ENCODE assay signal across 23 mouse cellular contexts in the genomic region with DNA sequence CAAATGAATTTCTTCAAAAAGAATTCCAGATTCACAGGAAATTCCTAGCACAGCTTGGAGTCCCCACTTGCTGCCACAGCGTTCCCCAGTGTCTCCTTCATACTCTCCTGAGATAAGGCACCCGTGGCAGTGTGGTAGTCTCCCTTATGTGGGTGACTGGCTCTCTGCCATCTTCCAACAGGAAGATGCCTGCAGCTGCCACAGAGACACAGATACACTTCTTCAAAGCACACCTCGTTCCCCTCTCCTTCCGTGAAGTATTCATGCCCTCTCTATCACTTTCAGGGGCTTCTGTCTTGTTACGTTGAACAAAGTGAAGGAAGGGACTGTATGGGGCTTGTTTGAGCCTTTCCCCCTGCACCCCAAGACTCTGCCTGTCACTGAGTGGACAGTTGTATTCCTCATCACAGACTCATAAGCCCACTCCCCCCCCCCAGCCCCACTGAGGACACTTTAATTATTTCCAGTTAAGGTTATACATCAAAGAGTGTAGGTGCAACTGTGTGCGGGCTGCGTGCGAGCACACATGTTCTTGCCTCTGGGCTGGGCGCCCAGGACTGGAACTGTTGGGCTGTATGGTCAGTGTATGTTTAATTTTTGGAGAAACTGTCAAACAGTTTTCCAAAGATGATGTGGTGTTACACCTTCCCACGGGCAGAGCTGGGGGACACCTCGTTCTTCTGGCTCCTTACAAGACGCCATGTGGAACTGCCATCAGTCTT. TPM values are rescaled to one million over a fixed set of nuclear protein-coding genes. Genes with fewer than 3 reads are reported as not detected.
DNase-seq lines count a peak whose midpoint lies in the region; ATAC-seq and TF ChIP-seq lines count a peak whose summit lies in the region.
"Had no signal": no experiment of that assay in that cellular context is flagged by ENCODE, and none has a peak within 500 bp of the region (broad histone marks: within the 10 kb centered on the region; RNA-seq: fewer than 3 reads in every experiment).

No protein-coding gene starts in this region.

- H3K27ac ChIP-seq in intestine, embryonic 14.5 days (ENCODE audit: low read depth) = peak overlapping the region; percentile 54; the same call in 1 of the 2 replicates
- no peak overlapping the region for H3K27ac ChIP-seq in intestine, postnatal 0 days (ENCODE audit: low read depth, low read length)
- H3K27ac ChIP-seq in embryonic facial prominence, embryonic 12.5 days = 0 out of 2 replicates have a peak overlapping the region, but pooled peaks have one; percentile 80
- peak overlapping the region; percentile 82; the same call in 1 of the 2 replicates for H3K27ac ChIP-seq in limb, embryonic 12.5 days
- H3K27ac ChIP-seq in left cerebral cortex, adult 2 months = no peak overlapping the region
- H3K27ac ChIP-seq: hindbrain, embryonic 10.5 days; limb, embryonic 13.5 days; midbrain, embryonic 13.5 days had no signal

- peak; percentile 54; the same call in 1 of the 2 replicates for ATAC-seq in intestine, embryonic 14.5 days (replicated peaks; ENCODE audit: low FRiP score, low TSS enrichment, low read depth)
- ATAC-seq in intestine, postnatal 0 days = no peak
- no peak for ATAC-seq in embryonic facial prominence, embryonic 12.5 days (ENCODE audit: insufficient number of reproducible peaks, insufficient read depth, low FRiP score, low TSS enrichment)
- ATAC-seq in limb, embryonic 12.5 days (ENCODE audit: insufficient number of reproducible peaks, insufficient read depth, low FRiP score, low TSS enrichment, low read depth) = no peak
- ATAC-seq: midbrain, embryonic 13.5 days had no signal

- DNase-seq in intestine, embryonic 14.5 days (ENCODE audit: low spot score) = no peak
- DNase-seq in thymus, postnatal 10 days (ENCODE audit: low spot score in 2 of 2) = peak; percentile 52 to 56
- DNase-seq in spleen, postnatal 10 days (ENCODE audit: low spot score in 2 of 2) = no peak
- no peak for DNase-seq in left cerebral cortex, adult 2 months (ENCODE audit: extremely low spot score in 1 of 2, low spot score in 2 of 2)
- DNase-seq in ovary, postnatal 36 days (ENCODE audit: low spot score) = no peak
- DNase-seq: adrenal gland, postnatal 10 days; cerebellum, adult 18-20 months; gastrocnemius, postnatal 10 days had no signal

- no peak overlapping the region for H3K4me2 ChIP-seq in intestine, embryonic 14.5 days (ENCODE audit: low read length)
- H3K4me2 ChIP-seq in intestine, postnatal 0 days (replicated peaks; ENCODE audit: low read depth) = no peak overlapping the region
- H3K4me2 ChIP-seq in embryonic facial prominence, embryonic 12.5 days (replicated peaks) = no peak overlapping the region
- no peak overlapping the region for H3K4me2 ChIP-seq in limb, embryonic 12.5 days
- H3K4me2 ChIP-seq: embryonic facial prominence, embryonic 13.5 days; limb, embryonic 13.5 days; midbrain, embryonic 13.5 days had no signal

- TF ChIP-seq CTCF in intestine, postnatal 0 days (IDR thresholded peaks at IDR 0.05; ENCODE audit: low read depth) = no peak
- TF ChIP-seq CTCF in left cerebral cortex, adult 2 months (IDR thresholded peaks at IDR 0.05) = no peak

- WGBS in intestine, embryonic 14.5 days = 70% methylated on average over 12 of the region's 12 CpGs
- WGBS in intestine, postnatal 0 days = 76% methylated on average over 12 of the region's 12 CpGs
- 80% methylated on average over 12 of the region's 12 CpGs for WGBS in embryonic facial prominence, embryonic 12.5 days
- 74% methylated on average over 12 of the region's 12 CpGs for WGBS in limb, embryonic 12.5 days

- no peaks in the 10 kb centered on the region for H3K36me3 ChIP-seq in intestine, embryonic 14.5 days (ENCODE audit: control insufficient read depth, insufficient read depth, low read length)
- H3K36me3 ChIP-seq in intestine, postnatal 0 days (ENCODE audit: control insufficient read depth, insufficient read depth) = no peaks in the 10 kb centered on the region
- H3K36me3 ChIP-seq in embryonic facial prominence, embryonic 12.5 days = no peaks in the 10 kb centered on the region
- no peaks in the 10 kb centered on the region for H3K36me3 ChIP-seq in limb, embryonic 12.5 days
- H3K36me3 ChIP-seq: embryonic facial prominence, embryonic 13.5 days; hindbrain, embryonic 10.5 days; limb, embryonic 13.5 days; midbrain, embryonic 13.5 days had no signal

- no peaks in the 10 kb centered on the region for H3K27me3 ChIP-seq in intestine, embryonic 14.5 days (replicated peaks; ENCODE audit: control insufficient read depth, insufficient read depth, low read length)
- no peaks in the 10 kb centered on the region for H3K27me3 ChIP-seq in intestine, postnatal 0 days (replicated peaks; ENCODE audit: control insufficient read depth, insufficient read depth, low read length)
- H3K27me3 ChIP-seq in embryonic facial prominence, embryonic 12.5 days = no peaks in the 10 kb centered on the region
- no peaks in the 10 kb centered on the region for H3K27me3 ChIP-seq in limb, embryonic 12.5 days
- H3K27me3 ChIP-seq: embryonic facial prominence, embryonic 13.5 days; limb, embryonic 13.5 days; midbrain, embryonic 13.5 days had no signal

- peaks cover 52% of the 10 kb centered on the region for H3K4me1 ChIP-seq in intestine, embryonic 14.5 days (replicated peaks; ENCODE audit: control insufficient read depth, insufficient read depth, low read length)
- H3K4me1 ChIP-seq in intestine, postnatal 0 days (replicated peaks; ENCODE audit: control insufficient read depth, insufficient read depth, low read length) = no peaks in the 10 kb centered on the region
- H3K4me1 ChIP-seq in embryonic facial prominence, embryonic 12.5 days = peaks cover 23% of the 10 kb centered on the region; the same call in 1 of the 2 replicates
- peaks cover 24% of the 10 kb centered on the region for H3K4me1 ChIP-seq in limb, embryonic 12.5 days (replicated peaks)

- no peaks in the 10 kb centered on the region for H3K9me3 ChIP-seq in intestine, embryonic 14.5 days (ENCODE audit: control insufficient read depth, low read length)
- no peaks in the 10 kb centered on the region for H3K9me3 ChIP-seq in intestine, postnatal 0 days (ENCODE audit: control insufficient read depth)
- H3K9me3 ChIP-seq in embryonic facial prominence, embryonic 12.5 days = no peaks in the 10 kb centered on the region
- H3K9me3 ChIP-seq in limb, embryonic 12.5 days = no peaks in the 10 kb centered on the region
- H3K9me3 ChIP-seq: embryonic facial prominence, embryonic 13.5 days; hindbrain, embryonic 10.5 days; limb, embryonic 13.5 days; midbrain, embryonic 13.5 days had no signal

- H3K9ac ChIP-seq in intestine, embryonic 14.5 days (ENCODE audit: low read length) = no peak overlapping the region
- no peak overlapping the region for H3K9ac ChIP-seq in intestine, postnatal 0 days (ENCODE audit: low read depth, low read length)
- H3K9ac ChIP-seq in embryonic facial prominence, embryonic 12.5 days = no peak overlapping the region
- no peak overlapping the region for H3K9ac ChIP-seq in limb, embryonic 12.5 days (replicated peaks)
- H3K9ac ChIP-seq: embryonic facial prominence, embryonic 13.5 days; limb, embryonic 13.5 days; midbrain, embryonic 13.5 days had no signal

- intact Hi-C loops in left cerebral cortex, adult 2 months (cut with DNase I) = no loop called here

- no peak overlapping the region for H3K4me3 ChIP-seq in intestine, embryonic 14.5 days (ENCODE audit: low read depth, low read length)
- no peak overlapping the region for H3K4me3 ChIP-seq in intestine, postnatal 0 days (ENCODE audit: low read depth, low read length)
- no peak overlapping the region for H3K4me3 ChIP-seq in embryonic facial prominence, embryonic 12.5 days
- H3K4me3 ChIP-seq in limb, embryonic 12.5 days (replicated peaks) = no peak overlapping the region
- no peak overlapping the region for H3K4me3 ChIP-seq in left cerebral cortex, adult 2 months
- H3K4me3 ChIP-seq: embryonic facial prominence, embryonic 13.5 days; hindbrain, embryonic 10.5 days; limb, embryonic 13.5 days; midbrain, embryonic 13.5 days; myocyte had no signal

RNA-seq across cellular contexts. Expression of a gene that starts 20.2 kb away (rescaled TPM):
- not detected in 2 replicates for polyA plus RNA-seq in intestine, embryonic 14.5 days (2014; fragmentation: Nextera tagmentation; extraction: Ambion mirVana)
- not detected in 2 replicates for polyA plus RNA-seq in intestine, postnatal 0 days (2015; fragmentation: Nextera tagmentation; extraction: Ambion mirVana)
- not detected in 2 replicates for polyA plus RNA-seq in embryonic facial prominence, embryonic 12.5 days (2016; fragmentation: Nextera tagmentation; extraction: Ambion mirVana)
- polyA plus RNA-seq in limb, embryonic 12.5 days (2016; fragmentation: Nextera tagmentation; extraction: Ambion mirVana) = not detected in 2 replicates
- total RNA-seq in left cerebral cortex, adult 2 months (2021) = not detected
- total RNA-seq: adrenal gland, postnatal 10 days; common myeloid progenitor, adult 5-6 weeks; gastrocnemius, postnatal 10 days; layer of hippocampus, adult 18-20 months; left cerebral cortex, adult 18-20 months; neutrophil, adult 5-6 weeks had no signal
- polyA plus RNA-seq: embryonic facial prominence, embryonic 13.5 days; hindbrain, embryonic 10.5 days; kidney, embryonic 16.5 days; limb, embryonic 13.5 days; liver, embryonic 16.5 days; midbrain, embryonic 13.5 days; myocyte had no signal

RNA-seq across cellular contexts. Expression of a gene that starts 26.6 kb away (rescaled TPM):
- 0.42 TPM in 1 of 2 replicates, not detected in the other for polyA plus RNA-seq in intestine, embryonic 14.5 days (2014; fragmentation: Nextera tagmentation; extraction: Ambion mirVana)
- polyA plus RNA-seq in intestine, postnatal 0 days (2015; fragmentation: Nextera tagmentation; extraction: Ambion mirVana) = not detected in 2 replicates
- not detected in 2 replicates for polyA plus RNA-seq in embryonic facial prominence, embryonic 12.5 days (2016; fragmentation: Nextera tagmentation; extraction: Ambion mirVana)
- polyA plus RNA-seq in limb, embryonic 12.5 days (2016; fragmentation: Nextera tagmentation; extraction: Ambion mirVana) = not detected in 2 replicates
- not detected for total RNA-seq in left cerebral cortex, adult 2 months (2021)
- total RNA-seq: adrenal gland, postnatal 10 days; common myeloid progenitor, adult 5-6 weeks; gastrocnemius, postnatal 10 days; layer of hippocampus, adult 18-20 months; left cerebral cortex, adult 18-20 months; neutrophil, adult 5-6 weeks had no signal
- polyA plus RNA-seq: C2C12; embryonic facial prominence, embryonic 13.5 days; hindbrain, embryonic 10.5 days; kidney, embryonic 16.5 days; limb, embryonic 13.5 days; liver, embryonic 16.5 days; midbrain, embryonic 13.5 days; myocyte had no signal

RNA-seq across cellular contexts. Expression of a gene that starts 49.4 kb away (rescaled TPM):
- polyA plus RNA-seq in intestine, embryonic 14.5 days (2014; fragmentation: Nextera tagmentation; extraction: Ambion mirVana) = not detected in 2 replicates
- not detected in 2 replicates for polyA plus RNA-seq in intestine, postnatal 0 days (2015; fragmentation: Nextera tagmentation; extraction: Ambion mirVana)
- polyA plus RNA-seq in embryonic facial prominence, embryonic 12.5 days (2016; fragmentation: Nextera tagmentation; extraction: Ambion mirVana) = not detected in 2 replicates
- polyA plus RNA-seq in limb, embryonic 12.5 days (2016; fragmentation: Nextera tagmentation; extraction: Ambion mirVana) = not detected in 2 replicates
- not detected for total RNA-seq in left cerebral cortex, adult 2 months (2021)
- total RNA-seq: adrenal gland, postnatal 10 days; common myeloid progenitor, adult 5-6 weeks; gastrocnemius, postnatal 10 days; layer of hippocampus, adult 18-20 months; left cerebral cortex, adult 18-20 months; neutrophil, adult 5-6 weeks had no signal
- polyA plus RNA-seq: C2C12; embryonic facial prominence, embryonic 13.5 days; hindbrain, embryonic 10.5 days; kidney, embryonic 16.5 days; limb, embryonic 13.5 days; liver, embryonic 16.5 days; midbrain, embryonic 13.5 days; myocyte had no signal

RNA-seq across cellular contexts. Expression of a gene that starts 50.0 kb away (rescaled TPM):
- 1.7 and 2.1 TPM in 2 replicates for polyA plus RNA-seq in intestine, embryonic 14.5 days (2014; fragmentation: Nextera tagmentation; extraction: Ambion mirVana)
- polyA plus RNA-seq in intestine, postnatal 0 days (2015; fragmentation: Nextera tagmentation; extraction: Ambion mirVana) = 1.5 and 1.6 TPM in 2 replicates
- polyA plus RNA-seq in embryonic facial prominence, embryonic 12.5 days (2016; fragmentation: Nextera tagmentation; extraction: Ambion mirVana) = 2.3 and 2.9 TPM in 2 replicates
- polyA plus RNA-seq in limb, embryonic 12.5 days (2016; fragmentation: Nextera tagmentation; extraction: Ambion mirVana) = 0.27 and 0.33 TPM in 2 replicates
- 10 to 100 TPM; 31.4 to 36.1 TPM for total RNA-seq in left cerebral cortex, adult 2 months (2021)
- total RNA-seq: common myeloid progenitor, adult 5-6 weeks had no signal

RNA-seq across cellular contexts. Expression of a gene that starts 58.9 kb away (rescaled TPM):
- polyA plus RNA-seq in intestine, embryonic 14.5 days (2014; fragmentation: Nextera tagmentation; extraction: Ambion mirVana) = 0.54 TPM in 1 of 2 replicates, not detected in the other
- not detected in 2 replicates for polyA plus RNA-seq in intestine, postnatal 0 days (2015; fragmentation: Nextera tagmentation; extraction: Ambion mirVana)
- polyA plus RNA-seq in embryonic facial prominence, embryonic 12.5 days (2016; fragmentation: Nextera tagmentation; extraction: Ambion mirVana) = 0.67 TPM in 1 of 2 replicates, not detected in the other
- 0.63 and 3.4 TPM in 2 replicates for polyA plus RNA-seq in limb, embryonic 12.5 days (2016; fragmentation: Nextera tagmentation; extraction: Ambion mirVana)
- 1 to 10 TPM; 4.3 to 4.5 TPM for total RNA-seq in left cerebral cortex, adult 2 months (2021)
- polyA plus RNA-seq: C2C12; embryonic facial prominence, embryonic 13.5 days; limb, embryonic 13.5 days; midbrain, embryonic 13.5 days had no signal

Comparison
In these comparisons a context has a peak if more than half of its experiments do, and no peak if none do; other contexts are left out.
1. H3K27ac ChIP-seq: peak in intestine, embryonic 14.5 days (single experiment), embryonic facial prominence, embryonic 12.5 days (single experiment) and limb, embryonic 12.5 days (single experiment); none in intestine, postnatal 0 days (single experiment) and left cerebral cortex, adult 2 months (single experiment).
2. DNase-seq: peak in thymus, postnatal 10 days (2 of 2); none in intestine, embryonic 14.5 days (single experiment), spleen, postnatal 10 days (0 of 2), left cerebral cortex, adult 2 months (0 of 2) and ovary, postnatal 36 days (single experiment).